Mouse (Mus musculus) limb, embryonic 14.5 days (tissue): ENCODE data around the gene Ctnnd2. TPM values are rescaled to one million over a fixed set of nuclear protein-coding genes. Genes with fewer than 3 reads are reported as not detected.

ENCODE experiments used
- ATAC-seq: fragments of 200-750 bp; cut with Nextera tagmentation; 2 replicates; pipeline ENCODE4 v1.8.0; 2017; ENCODE audit warnings: low read depth, moderate number of reproducible peaks, moderate TSS enrichment; ENCODE audit not compliant: low FRiP score
- DNase-seq: peaks from one replicate; pipeline ENCODE4 v3.0.0-alpha.2; 2015; ENCODE audit warnings: low spot score
- H3K27ac ChIP-seq: fragments of 300-500 bp; sonication (generic); replicated peaks from 2 replicates; pipeline ENCODE4 v1.5.1; 2014; ENCODE audit warnings: low read depth, mild to moderate bottlenecking, low read length, moderate library complexity, mixed read lengths
- H3K27me3 ChIP-seq: fragments of 300-500 bp; sonication (generic); 2 replicates; pipeline ENCODE4 v1.6.1; 2014; ENCODE audit warnings: low read length, mixed read lengths; ENCODE audit not compliant: control insufficient read depth, insufficient read depth
- H3K36me3 ChIP-seq: fragments of 300-500 bp; sonication (generic); 2 replicates; pipeline ENCODE4 v1.6.1; 2014; ENCODE audit warnings: mild to moderate bottlenecking, low read length, moderate library complexity, mixed read lengths; ENCODE audit not compliant: control insufficient read depth, insufficient read depth
- H3K4me1 ChIP-seq: fragments of 300-500 bp; sonication (generic); 2 replicates; pipeline ENCODE4 v1.6.1; 2014; ENCODE audit warnings: antibody characterized with exemption, low read length, mixed read lengths; ENCODE audit not compliant: control insufficient read depth, insufficient read depth
- H3K4me2 ChIP-seq: fragments of 300-500 bp; sonication (generic); replicated peaks from 2 replicates; pipeline ENCODE4 v1.6.1; 2014; ENCODE audit warnings: low read depth, mild to moderate bottlenecking, low read length, moderate library complexity; ENCODE audit not compliant: severe bottlenecking
- H3K4me3 ChIP-seq: fragments of 300-500 bp; sonication (generic); replicated peaks from 2 replicates; pipeline ENCODE4 v1.5.1; 2014; ENCODE audit warnings: low read length
- H3K9ac ChIP-seq: fragments of 300-500 bp; sonication (generic); 2 replicates; pipeline ENCODE4 v1.6.1; 2014; ENCODE audit warnings: mild to moderate bottlenecking, low read depth, low read length, moderate library complexity; ENCODE audit not compliant: severe bottlenecking
- H3K9me3 ChIP-seq: fragments of 300-500 bp; sonication (generic); 2 replicates; pipeline ENCODE4 v1.6.1; 2016; ENCODE audit warnings: low read length; ENCODE audit not compliant: control insufficient read depth
- POLR2A ChIP-seq: fragments of 200-500 bp; IDR thresholded peaks from 2 replicates; pipeline ENCODE4 v1.8.0; 2012; ENCODE audit warnings: inconsistent platforms, mild to moderate bottlenecking, moderate library complexity, borderline replicate concordance; ENCODE audit not compliant: insufficient read depth, insufficient read length; ENCODE audit errors: extremely low read depth
- WGBS: fragments of 180-500 bp; shearing (Covaris S2); extraction: QIAGEN DNeasy Blood & Tissue Kit; methylation state at CpG from one replicate; pipeline ENCODE4 v1.1.7; 2014; 5-methylcytosine and 5-hydroxymethylcytosine counted together
- polyA plus RNA-seq, 2 experiments: library from polyadenylated mRNA; depleted of rRNA in 1 of 2; stranded (reverse) in 1 of 2; unstranded in 1 of 2; fragments of >200 nt; fragmentation: Nextera tagmentation in 1 of 2; extraction: Ambion mirVana in 1 of 2; gene quantifications; 2 replicates each; pipeline versions ENCODE4 v1.2.1 to v1.2.3; 2012 to 2014

Ctnnd2 gene
- polyA plus RNA-seq, 2 experiments: 3.6 to 4.2 TPM

DNA sequence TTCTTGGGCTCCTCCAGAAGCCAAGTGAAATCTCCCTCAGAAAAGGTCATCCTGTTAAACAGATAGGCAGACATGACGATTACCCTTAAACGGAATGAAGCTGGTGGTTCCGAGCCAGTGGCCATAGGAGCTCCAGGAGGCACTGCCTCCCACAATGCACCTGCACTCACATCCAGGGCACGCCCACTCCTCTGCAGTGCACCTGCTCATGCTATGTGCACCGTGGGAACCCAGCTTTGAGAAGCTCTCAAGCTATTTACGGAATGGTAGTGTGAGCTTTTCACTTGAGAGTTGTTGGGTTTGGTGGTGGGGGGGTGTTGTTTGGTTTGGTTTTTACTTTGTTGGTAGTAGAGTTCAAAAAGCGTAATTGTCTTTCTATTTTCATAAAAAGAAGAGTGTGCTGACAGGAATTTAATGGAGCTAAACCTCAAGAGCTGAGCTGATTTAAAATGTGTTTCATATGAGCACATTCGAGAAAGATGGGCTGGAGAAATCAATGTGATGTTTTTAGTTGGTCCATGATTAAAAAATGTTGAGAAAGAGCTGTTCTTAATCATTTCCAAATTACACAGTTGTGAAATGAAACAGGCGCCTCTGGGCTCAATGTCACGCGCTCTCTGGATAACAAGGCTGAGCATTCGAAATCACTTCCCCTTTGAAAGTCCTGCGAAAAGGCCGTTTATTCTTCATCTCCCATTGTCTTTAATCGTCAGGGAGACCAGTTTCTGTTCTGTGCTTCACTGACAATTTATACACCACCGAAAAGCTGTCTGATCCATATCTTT is 802.8 kb downstream of the Ctnnd2 start:
- TF ChIP-seq POLR2A: no peak
- DNase-seq (no peak), ATAC-seq (no peak)
- Histone ChIP-seq H3K9ac (no peak overlapping the region), H3K27ac (no peak overlapping the region), H3K27me3 (no peaks in the 10 kb centered on the region), H3K4me3 (no peak overlapping the region), H3K4me2 (no peak overlapping the region), H3K36me3 (no peaks in the 10 kb centered on the region), H3K4me1 (no peaks in the 10 kb centered on the region), H3K9me3 (no peaks in the 10 kb centered on the region)
- WGBS: 64% methylated on average over 16 of the region's 16 CpGs

- no peaks in the 10 kb centered on the region for H3K4me1 ChIP-seq
- no peak for TF ChIP-seq POLR2A
- H3K27ac ChIP-seq: no peak overlapping the region
- H3K4me2 ChIP-seq: no peak overlapping the region
- no peak overlapping the region for H3K9ac ChIP-seq
- no peak for ATAC-seq
- WGBS: 80% methylated on average over 11 of the region's 11 CpGs
- H3K36me3 ChIP-seq: no peaks in the 10 kb centered on the region
- no peak for DNase-seq
- H3K4me3 ChIP-seq: no peak overlapping the region
- H3K27me3 ChIP-seq: no peaks in the 10 kb centered on the region
- no peaks in the 10 kb centered on the region for H3K9me3 ChIP-seq
Measured at GRCm38 (mm10) chr15:30977166-30977740, 804.9 kb downstream of the Ctnnd2 start.

GRCm38 (mm10) chr15:30986890-30987289 is 814.5 kb downstream of the Ctnnd2 start:
- Histone ChIP-seq H3K4me2 (no peak overlapping the region), H3K9ac (no peak overlapping the region), H3K27me3 (no peaks in the 10 kb centered on the region), H3K4me1 (no peaks in the 10 kb centered on the region), H3K9me3 (no peaks in the 10 kb centered on the region), H3K27ac (no peak overlapping the region), H3K36me3 (no peaks in the 10 kb centered on the region), H3K4me3 (no peak overlapping the region)
- DNase-seq (no peak), ATAC-seq (no peak)
- 88% methylated on average over 2 of the region's 2 CpGs for WGBS
- no peak for TF ChIP-seq POLR2A

DNA sequence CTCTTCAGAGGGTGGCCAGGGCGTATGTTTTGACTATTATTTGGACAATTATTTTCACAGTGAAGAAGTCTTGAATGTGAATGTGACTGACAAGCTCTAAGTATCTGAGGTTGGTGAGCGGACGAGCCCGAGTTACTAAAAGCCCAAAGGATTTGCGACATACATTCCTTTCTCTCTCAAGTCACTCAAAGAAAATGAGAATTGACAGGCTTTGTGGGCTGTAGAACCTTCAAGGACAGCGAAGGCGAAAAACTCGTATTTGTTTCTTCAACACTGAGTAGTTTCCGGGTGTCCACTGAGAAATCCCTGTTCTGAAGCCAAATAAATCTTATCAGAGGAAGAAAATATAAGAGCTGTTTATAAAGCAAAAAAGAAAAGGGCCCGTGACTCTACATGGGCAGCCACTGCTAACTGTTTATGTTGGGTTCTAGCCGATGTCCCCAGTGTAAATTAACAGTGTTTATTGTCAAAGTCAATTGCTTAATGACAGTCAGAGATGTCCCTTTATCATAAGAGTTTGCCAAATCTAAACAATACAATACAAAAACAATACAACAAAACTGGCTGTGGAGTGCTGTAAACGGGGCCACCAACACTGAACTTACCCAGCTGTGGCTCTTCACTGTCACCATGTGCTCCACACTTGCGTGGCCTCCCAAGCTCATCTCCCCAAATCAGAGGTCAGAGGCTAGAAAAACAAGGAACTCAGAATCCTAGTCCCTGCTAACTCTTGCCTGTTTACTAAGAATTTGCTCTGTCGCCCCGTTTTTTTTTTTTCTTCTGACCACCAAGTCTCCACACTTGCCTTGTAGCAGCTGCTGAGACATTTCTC is 818.2 kb downstream of the Ctnnd2 start:
- no peaks in the 10 kb centered on the region for H3K9me3 ChIP-seq
- H3K9ac ChIP-seq: no peak overlapping the region
- no peaks in the 10 kb centered on the region for H3K27me3 ChIP-seq
- 77% methylated on average over 15 of the region's 15 CpGs for WGBS
- H3K36me3 ChIP-seq: no peaks in the 10 kb centered on the region
- ATAC-seq: no peak
- no peak overlapping the region for H3K27ac ChIP-seq
- no peak for DNase-seq
- H3K4me2 ChIP-seq: no peak overlapping the region
- no peaks in the 10 kb centered on the region for H3K4me1 ChIP-seq
- no peak overlapping the region for H3K4me3 ChIP-seq
- no peak for TF ChIP-seq POLR2A

DNA sequence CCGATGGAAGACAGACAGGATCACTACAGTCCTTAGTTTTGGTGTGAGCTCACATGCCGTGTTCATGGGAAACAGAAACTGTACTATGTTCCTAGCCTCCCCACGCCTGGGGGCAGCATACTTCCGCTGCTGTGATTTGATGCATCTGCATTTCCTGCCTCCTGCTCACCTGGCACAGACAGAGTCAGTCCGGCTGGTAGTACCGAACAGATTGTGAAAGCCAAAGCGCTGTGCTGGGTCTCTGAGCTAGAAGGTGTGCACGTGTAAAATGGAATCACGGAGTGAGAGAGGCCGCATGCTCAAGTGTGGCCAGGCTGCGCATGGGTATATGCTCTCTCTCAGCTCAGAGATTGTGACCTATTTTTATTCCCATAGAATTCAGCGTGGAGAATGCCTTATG is 820.0 kb downstream of the Ctnnd2 start:
- no peaks in the 10 kb centered on the region for H3K4me1 ChIP-seq
- WGBS: 77% methylated on average over 12 of the region's 12 CpGs
- H3K27ac ChIP-seq: no peak overlapping the region
- H3K36me3 ChIP-seq: no peaks in the 10 kb centered on the region
- no peak overlapping the region for H3K9ac ChIP-seq
- no peak for DNase-seq
- no peaks in the 10 kb centered on the region for H3K27me3 ChIP-seq
- no peaks in the 10 kb centered on the region for H3K9me3 ChIP-seq
- ATAC-seq: no peak
- no peak overlapping the region for H3K4me2 ChIP-seq
- no peak for TF ChIP-seq POLR2A
- H3K4me3 ChIP-seq: no peak overlapping the region
